Mouse (Mus musculus) urinary bladder, postnatal 0 days (tissue): ENCODE results near the gene Hist1h3e. TPM values are rescaled to one million over a fixed set of nuclear protein-coding genes. Genes with fewer than 3 reads are reported as not detected.

ENCODE experiments used
- microRNA-seq: library from miRNA; unstranded; fragments of <30 nt; microRNA quantifications from one replicate; pipeline ENCODE4, GENCODE M21; 2016
- polyA plus RNA-seq: library from polyadenylated mRNA; unstranded; fragments of >200 nt; fragmentation: Nextera tagmentation; extraction: Ambion mirVana; gene quantifications from 2 replicates; pipeline ENCODE4 v1.2.1, GENCODE M21; 2015

Gene Hist1h3e
- polyA plus RNA-seq, 1 experiment from 2014 or later = 2.0 TPM

Small RNA genes lying within 50 kb of the gene (microRNA-seq; reads per million reads assigned to microRNA genes)
- gene Gm44297 (not detected), gene Gm44359 (not detected), gene Gm44394 (not detected), gene n-TStga1 (not detected)

Other genes with a start within 250 kb of the Hist1h3e start
- 19.6 and 25.9 TPM in 2 replicates for gene Zfp322a, start 193.2 kb downstream of the Hist1h3e start, polyA plus RNA-seq
- 7.0 and 8.6 TPM in 2 replicates for gene Abt1, start 138.5 kb downstream of the Hist1h3e start, polyA plus RNA-seq
- gene Btn1a1, start 96.5 kb downstream of the Hist1h3e start, polyA plus RNA-seq = not detected in 2 replicates
- not detected in 2 replicates for gene Btn2a2, start 73.5 kb downstream of the Hist1h3e start, polyA plus RNA-seq
- gene Hist1h4h, start 31.3 kb downstream of the Hist1h3e start, polyA plus RNA-seq = 24.9 and 35.3 TPM in 2 replicates
- 1.5 and 3.4 TPM in 2 replicates for gene Hist1h2af, start 28.5 kb downstream of the Hist1h3e start, polyA plus RNA-seq
- 1.7 and 2.1 TPM in 2 replicates for gene Hist1h3g, start 26.9 kb downstream of the Hist1h3e start, polyA plus RNA-seq
- gene Hist1h2bh, start 19.0 kb downstream of the Hist1h3e start, polyA plus RNA-seq = 0.54 and 0.58 TPM in 2 replicates
- 0.28 and 0.43 TPM in 2 replicates for gene Hist1h3f, start 18.3 kb downstream of the Hist1h3e start, polyA plus RNA-seq
- not detected in 2 replicates for gene Hist1h4f, start 10.7 kb downstream of the Hist1h3e start, polyA plus RNA-seq
- gene Hist1h1d, start 9.1 kb downstream of the Hist1h3e start, polyA plus RNA-seq = 0.58 and 0.60 TPM in 2 replicates
- 14.0 and 18.1 TPM in 2 replicates for gene Hist1h2ae, start 8.9 kb upstream of the Hist1h3e start, polyA plus RNA-seq
- 10.7 and 21.8 TPM in 2 replicates for gene Hist1h2bg, start 9.0 kb upstream of the Hist1h3e start, polyA plus RNA-seq
- gene Hist1h2bf, start 11.8 kb upstream of the Hist1h3e start, polyA plus RNA-seq = 1.5 and 2.6 TPM in 2 replicates
- gene Hist1h2ad, start 12.0 kb upstream of the Hist1h3e start, polyA plus RNA-seq = 1.7 and 1.9 TPM in 2 replicates
- 2.9 and 3.4 TPM in 2 replicates for gene Hist1h3d, start 13.4 kb upstream of the Hist1h3e start, polyA plus RNA-seq
- 24.3 and 29.2 TPM in 2 replicates for gene Hist1h4d, start 19.2 kb upstream of the Hist1h3e start, polyA plus RNA-seq
- 1.1 and 1.4 TPM in 2 replicates for gene Hist1h2be, start 58.8 kb upstream of the Hist1h3e start, polyA plus RNA-seq
- gene Hist1h1e, start 60.2 kb upstream of the Hist1h3e start, polyA plus RNA-seq = 5.4 and 5.8 TPM in 2 replicates
- gene Hist1h2ac, start 121.6 kb upstream of the Hist1h3e start, polyA plus RNA-seq = 1.00 and 1.2 TPM in 2 replicates
- 161 and 192 TPM in 2 replicates for gene Hist1h2bc, start 121.8 kb upstream of the Hist1h3e start, polyA plus RNA-seq
- gene Hist1h1t, start 133.4 kb upstream of the Hist1h3e start, polyA plus RNA-seq = not detected in 2 replicates
- 1.8 TPM in 2 replicates for gene Hist1h4c, start 136.1 kb upstream of the Hist1h3e start, polyA plus RNA-seq
- 8.0 and 9.7 TPM in 2 replicates for gene Hfe, start 148.5 kb upstream of the Hist1h3e start, polyA plus RNA-seq
- gene Hist1h1c, start 176.4 kb upstream of the Hist1h3e start, polyA plus RNA-seq = 125 and 175 TPM in 2 replicates
- gene Hist1h3c, start 183.2 kb upstream of the Hist1h3e start, polyA plus RNA-seq = 0.41 and 0.98 TPM in 2 replicates
- gene Hist1h2bb, start 184.4 kb upstream of the Hist1h3e start, polyA plus RNA-seq = 0.82 and 1.2 TPM in 2 replicates
- gene Hist1h2ab, start 188.8 kb upstream of the Hist1h3e start, polyA plus RNA-seq = 3.7 and 8.0 TPM in 2 replicates
- 2.0 and 2.8 TPM in 2 replicates for gene Hist1h3b, start 189.9 kb upstream of the Hist1h3e start, polyA plus RNA-seq
- gene Hist1h4b, start 194.6 kb upstream of the Hist1h3e start, polyA plus RNA-seq = 1.3 TPM in 1 of 2 replicates, not detected in the other
- gene Hist1h4a, start 198.9 kb upstream of the Hist1h3e start, polyA plus RNA-seq = 0.33 TPM in 1 of 2 replicates, not detected in the other
- gene Hist1h3a, start 200.0 kb upstream of the Hist1h3e start, polyA plus RNA-seq = 1.9 and 2.7 TPM in 2 replicates
- gene Hist1h1a, start 201.3 kb upstream of the Hist1h3e start, polyA plus RNA-seq = 0.59 and 0.82 TPM in 2 replicates
- gene Trim38, start 207.5 kb upstream of the Hist1h3e start, polyA plus RNA-seq = 0.19 and 0.30 TPM in 2 replicates
- gene Slc17a2, start 244.6 kb upstream of the Hist1h3e start, polyA plus RNA-seq = 0.06 TPM in 1 of 2 replicates, not detected in the other